Mouse (Mus musculus): ENCODE measurements at regions not wholly inside any gene's neighbourhood (a gene's known extent, or its start where the extent isn't known, plus 50 kb on each side); places are given as distances from the start of the nearest gene placed in this dataset.
"Not testable (repeated sequence)": the region's sequence is repeated elsewhere in the genome, so short reads cannot be mapped to it uniquely, and the experiment has no call there.

DNA sequence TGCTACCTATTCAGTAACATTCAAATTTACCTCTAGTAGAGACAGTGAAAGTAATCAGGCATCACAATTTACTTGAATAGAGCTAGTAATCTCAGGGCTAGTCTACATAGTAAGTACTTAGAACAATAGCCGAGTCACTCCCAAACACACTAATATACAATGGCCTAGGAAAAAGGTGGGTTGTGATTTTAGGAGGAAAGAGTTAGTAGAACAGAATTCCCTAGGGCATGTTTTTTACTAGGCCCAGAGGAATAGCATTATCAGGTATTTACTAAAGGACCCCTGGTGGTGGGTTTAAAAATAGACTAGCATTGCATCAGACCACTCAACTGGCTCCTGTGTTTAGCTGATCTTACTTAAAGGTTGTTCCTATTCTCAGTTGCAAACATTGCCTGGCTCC, 535.8 kb downstream of the Mat2b start:
- not testable (repeated sequence) for DNase-seq (ENCODE audit: low spot score in 2 of 2)

GRCm38 (mm10) chr11:40149312-40149711, 545.7 kb downstream of the Mat2b start:
- DNase-seq (ENCODE audit: low spot score in 2 of 2) = peak; percentile 69 to 84

- no peak for DNase-seq (ENCODE audit: low spot score in 2 of 2)
These were observed 557.2 kb downstream of the Mat2b start for GRCm38 (mm10) chr11:40137803-40138202.

DNA sequence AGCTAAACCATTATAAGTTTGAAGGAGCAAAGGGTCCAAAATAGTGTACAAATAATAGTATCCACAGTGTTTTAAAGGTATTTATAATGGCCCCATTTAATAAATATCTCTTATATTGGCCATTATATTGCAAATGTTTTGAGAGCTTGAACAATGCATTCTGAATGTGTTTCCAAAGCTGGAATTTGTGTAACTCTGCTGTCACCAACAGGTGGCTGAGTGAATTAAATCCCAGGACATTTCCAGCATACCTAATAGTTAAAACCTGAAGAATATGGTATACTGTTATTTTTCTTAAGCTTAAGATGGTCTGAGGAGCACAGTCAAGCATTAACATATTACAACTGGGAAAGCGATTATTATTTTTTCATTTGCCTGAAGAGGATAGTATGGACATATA, 592.4 kb downstream of the Mat2b start:
- no peak for DNase-seq (ENCODE audit: low spot score in 2 of 2)

DNA sequence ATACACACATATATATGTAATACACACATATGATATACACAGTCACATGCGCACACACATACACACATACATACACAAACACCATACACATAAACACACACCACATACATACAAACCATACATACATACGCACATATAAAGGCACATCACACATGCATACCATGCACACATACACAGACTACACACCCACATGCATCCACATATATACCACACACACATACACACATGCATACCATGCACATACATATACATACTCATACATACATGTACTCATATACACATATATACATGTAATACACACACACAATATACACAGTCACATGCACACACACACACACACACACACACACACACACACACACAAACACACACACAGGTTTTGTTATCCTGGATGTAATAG, 620.7 kb downstream of the Mat2b start:
- no peak for DNase-seq (ENCODE audit: low spot score in 2 of 2)

GRCm38 (mm10) chr11:40050503-40050902, 644.5 kb downstream of the Mat2b start:
- no peak for DNase-seq (ENCODE audit: low spot score in 2 of 2)

DNA sequence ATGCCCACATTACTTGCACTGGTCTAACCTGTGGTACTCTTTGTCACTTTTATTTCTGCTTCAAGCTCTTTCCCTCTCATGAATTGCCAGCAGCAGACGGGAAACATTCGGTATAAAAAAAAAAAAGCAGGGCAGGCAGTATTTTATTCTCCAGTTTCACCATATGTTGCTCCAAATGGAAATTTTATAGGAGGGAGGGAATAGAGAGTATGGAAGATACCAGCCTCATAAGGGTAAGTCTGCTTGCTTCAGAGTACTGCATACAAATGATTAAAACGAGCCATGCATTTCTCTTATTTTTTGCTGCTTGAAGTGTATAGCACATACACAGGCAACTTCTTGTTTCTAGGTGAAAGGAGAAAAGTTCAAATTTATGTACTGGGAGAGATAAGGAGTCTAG, 667.5 kb downstream of the Mat2b start:
- peak in 1 of 2 experiments; percentile 7 for DNase-seq (ENCODE audit: low spot score in 2 of 2)

DNA sequence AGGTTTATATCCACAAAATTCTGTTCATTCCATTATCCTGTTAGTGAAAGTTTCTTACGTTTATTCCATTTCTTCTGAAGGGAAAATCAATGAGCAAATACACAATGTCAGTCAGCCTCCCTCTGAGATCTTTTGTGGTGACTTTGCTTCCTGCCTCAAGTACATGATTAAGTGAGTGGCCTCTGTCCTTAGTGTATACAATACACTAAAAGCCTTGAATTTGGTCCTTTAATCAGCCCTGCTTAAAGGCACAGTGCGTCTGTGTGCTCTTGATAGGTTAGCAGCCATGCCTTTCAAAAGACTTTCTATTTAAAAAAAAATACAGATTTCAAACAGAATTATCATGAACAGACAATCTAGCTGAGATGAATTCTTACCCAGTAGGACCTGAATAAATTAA, 695.5 kb downstream of the Mat2b start:
- no peak for DNase-seq (ENCODE audit: low spot score in 2 of 2)

GRCm38 (mm10) chr11:39998612-39999011, 696.4 kb downstream of the Mat2b start:
- DNase-seq (ENCODE audit: low spot score in 2 of 2) = no peak

GRCm38 (mm10) chr11:39972585-39972984, 722.4 kb downstream of the Mat2b start:
- peak in 1 of 2 experiments; percentile 13 for DNase-seq (ENCODE audit: low spot score in 2 of 2)

DNA sequence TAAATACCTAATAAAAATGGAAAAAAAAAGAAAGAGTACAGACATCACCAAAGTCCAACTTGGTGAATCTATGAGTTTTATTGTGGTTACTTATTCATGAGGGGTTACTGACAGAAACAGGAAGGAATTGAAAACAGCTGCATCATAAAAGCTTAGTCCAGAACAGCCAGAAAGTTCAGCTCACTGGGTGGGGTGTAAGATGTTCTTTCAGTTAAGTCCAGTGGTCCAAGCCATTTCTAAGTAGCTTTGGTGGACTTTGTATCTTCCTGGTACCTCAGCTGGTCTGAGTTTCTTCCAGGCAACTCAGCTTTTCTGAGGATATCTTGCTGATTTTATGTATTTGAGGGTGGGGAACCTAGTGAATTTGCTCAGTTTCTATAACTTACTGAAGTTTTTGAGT, 731.3 kb downstream of the Mat2b start:
- no peak for DNase-seq (ENCODE audit: low spot score in 2 of 2)

DNA sequence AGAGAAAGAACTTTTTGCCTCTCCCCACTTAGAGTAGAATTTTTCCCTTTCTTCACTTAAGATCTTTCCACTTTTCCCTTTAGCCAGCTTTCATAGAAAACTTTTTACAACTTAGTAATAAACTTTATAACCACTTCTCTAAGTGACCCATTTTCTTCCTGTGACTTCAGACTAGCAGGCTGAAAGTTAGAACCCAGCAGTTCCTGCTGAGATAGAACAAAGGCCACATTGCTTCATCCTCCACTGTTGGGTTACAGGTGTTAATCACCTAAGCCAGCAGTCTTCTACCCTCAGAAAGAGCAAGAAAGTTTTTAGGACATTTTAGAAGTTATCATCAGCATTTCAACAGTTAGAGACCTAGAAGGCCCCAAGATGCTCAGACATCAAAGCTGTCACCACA, 740.6 kb downstream of the Mat2b start:
- DNase-seq (ENCODE audit: low spot score in 2 of 2) = no peak

DNA sequence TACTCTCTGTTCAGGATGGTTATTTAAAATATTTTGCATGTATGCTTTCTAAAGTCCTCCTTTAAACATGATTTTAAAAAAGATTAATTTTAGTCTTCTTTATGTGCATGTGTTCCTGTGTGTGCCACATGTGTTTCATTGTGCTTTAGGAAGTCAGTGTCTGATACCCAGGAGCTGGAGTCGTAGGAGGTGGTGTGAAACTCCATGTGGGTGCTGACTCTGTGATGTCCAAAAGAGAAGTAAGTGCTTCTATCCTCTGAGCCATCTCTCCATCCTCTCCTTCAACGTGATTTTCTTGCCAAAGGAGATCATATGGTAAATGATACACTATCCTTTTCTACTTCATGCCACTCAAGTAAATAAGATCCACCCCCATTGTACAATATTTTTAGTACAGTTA, 750.8 kb downstream of the Mat2b start:
- DNase-seq (ENCODE audit: low spot score in 2 of 2) = peak in 1 of 2 experiments; percentile 16

- DNase-seq (ENCODE audit: low spot score in 2 of 2) = no peak
These were observed 760.8 kb downstream of the Mat2b start for GRCm38 (mm10) chr11:39934216-39934615.

DNA sequence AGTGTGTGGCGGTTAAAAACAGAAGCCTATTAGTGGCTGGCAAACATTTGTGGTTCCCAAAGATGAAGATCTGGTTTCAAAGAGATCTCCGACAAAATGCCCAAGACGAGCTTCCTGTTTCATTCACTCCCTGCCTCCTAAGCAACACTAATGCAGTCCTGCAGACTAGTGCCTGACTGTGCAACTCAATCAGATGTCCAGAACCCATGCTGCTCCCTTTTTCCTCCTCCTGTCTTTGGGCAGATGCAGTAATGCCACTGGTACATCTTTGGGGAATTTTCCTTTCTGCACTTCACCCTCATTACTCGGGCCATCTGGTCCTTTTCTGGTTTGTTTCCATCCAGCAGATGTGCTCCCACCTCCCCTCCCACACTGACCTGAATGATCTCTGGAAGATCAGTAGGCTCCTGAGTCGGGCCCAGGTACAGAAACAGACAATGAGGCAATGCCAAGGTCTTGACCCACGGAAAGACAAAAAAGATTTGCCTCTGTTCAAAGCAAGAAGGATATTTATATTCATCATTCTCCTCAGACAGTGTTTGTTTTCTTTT, 771.0 kb downstream of the Mat2b start:
- no peak for DNase-seq (ENCODE audit: low spot score in 2 of 2)

DNA sequence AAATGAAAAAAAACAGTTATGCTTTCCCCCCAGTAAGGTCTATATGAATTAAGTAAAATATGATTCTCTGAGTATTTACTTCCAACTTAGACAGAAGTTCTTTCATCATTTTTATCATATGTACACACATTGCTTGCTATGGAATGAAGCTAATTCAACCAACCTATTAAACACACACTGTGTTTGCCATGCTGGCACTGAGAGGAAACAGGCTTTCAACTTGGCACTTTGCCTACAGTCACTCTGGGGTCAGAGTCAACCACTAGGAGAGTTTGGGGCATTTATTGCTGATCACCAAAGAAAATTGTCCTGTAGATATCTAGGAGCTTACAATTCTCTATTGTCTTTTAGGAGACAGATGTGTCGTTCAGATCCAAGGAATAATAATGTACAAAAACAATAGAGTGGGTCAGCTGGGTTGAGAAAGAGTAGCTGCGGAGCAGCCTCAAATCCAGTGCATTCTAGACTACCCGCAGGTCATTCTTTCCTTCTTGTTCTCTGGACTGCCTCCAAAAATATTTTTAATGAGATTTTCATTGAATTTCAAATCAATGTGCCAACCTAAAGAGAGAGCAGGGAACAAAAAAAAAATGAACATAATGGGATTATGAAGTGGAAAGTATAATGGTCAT, 777.2 kb downstream of the Mat2b start:
- DNase-seq (ENCODE audit: low spot score in 2 of 2) = no peak

- no peak for DNase-seq (ENCODE audit: low spot score in 2 of 2)
These were observed 795.3 kb downstream of the Mat2b start for GRCm38 (mm10) chr11:39899644-39900225.

- DNase-seq (ENCODE audit: low spot score in 2 of 2) = no peak
These were observed 811.7 kb downstream of the Mat2b start for GRCm38 (mm10) chr11:39883305-39883704.

DNA sequence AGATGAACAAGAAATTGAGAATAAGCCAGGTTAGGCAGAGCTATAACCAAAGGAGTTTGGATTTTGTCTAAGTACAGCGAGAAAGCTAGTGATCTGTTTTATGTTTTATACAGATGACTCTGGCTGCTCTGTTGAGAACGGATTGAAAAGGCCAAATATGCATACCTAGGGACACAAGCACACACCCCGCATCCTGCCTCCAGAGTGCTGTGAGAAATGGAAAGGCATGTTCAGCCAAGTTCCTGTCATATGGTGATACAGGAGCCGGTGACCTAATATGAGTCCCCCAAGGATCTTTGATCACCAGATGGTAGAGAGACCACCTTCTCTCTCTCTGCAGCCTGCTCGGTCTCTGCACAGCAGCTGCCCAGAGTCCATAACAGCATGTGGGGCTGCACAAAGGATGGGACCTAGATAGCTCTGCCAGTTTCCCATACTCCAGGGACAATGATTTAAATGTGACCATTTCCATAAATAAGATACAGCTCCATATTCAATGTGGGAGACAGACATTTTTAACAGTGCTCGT, 826.5 kb downstream of the Mat2b start:
- DNase-seq (ENCODE audit: low spot score in 2 of 2) = no peak
